8 mouse cellular contexts compared by ENCODE assay signal in the genomic region with DNA sequence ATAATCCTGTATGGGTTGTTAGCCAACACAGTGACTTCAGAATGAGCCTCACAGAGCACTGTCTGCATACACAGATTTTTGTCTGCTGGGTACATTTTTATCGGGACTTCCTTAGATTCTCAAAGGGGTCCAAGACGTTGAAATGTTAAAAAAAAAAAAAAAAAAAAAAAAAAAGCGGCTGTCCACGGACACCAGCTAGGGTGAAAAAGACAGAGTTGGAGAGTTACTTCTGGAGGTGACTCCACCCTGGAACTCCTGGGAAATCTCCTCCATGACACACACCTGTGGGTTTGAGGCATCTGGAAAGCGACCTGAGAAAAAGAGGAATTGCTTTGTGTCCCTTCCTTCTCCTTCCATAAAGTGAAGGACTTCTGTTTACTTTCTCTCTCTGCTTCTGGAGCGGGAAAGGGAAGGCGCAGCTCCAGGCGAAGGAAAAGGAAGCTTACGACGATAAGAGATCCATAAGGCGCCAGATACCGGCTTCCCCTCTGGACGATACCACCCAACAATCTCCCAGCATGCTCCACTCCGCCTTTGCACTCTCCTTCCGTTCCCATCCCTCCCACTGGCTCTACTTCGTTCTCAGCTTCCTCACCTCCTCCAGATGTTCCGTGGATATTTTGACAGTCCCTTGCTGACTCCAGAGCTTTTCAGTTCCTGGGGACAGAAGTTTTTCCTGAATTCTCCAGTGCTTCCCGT. TPM values are rescaled to one million over a fixed set of nuclear protein-coding genes. Genes with fewer than 3 reads are reported as not detected.
DNase-seq lines count a peak whose midpoint lies in the region; ATAC-seq lines count a peak whose summit lies in the region.

No protein-coding gene starts in this region.

- H3K9me3 ChIP-seq in forebrain, embryonic 16.5 days (ENCODE audit: control insufficient read depth, low read length), result no peaks in the 10 kb centered on the region
- H3K9me3 ChIP-seq in forebrain, embryonic 14.5 days (replicated peaks; ENCODE audit: control insufficient read depth, low read length), result no peaks in the 10 kb centered on the region
- H3K9me3 ChIP-seq in heart, embryonic 11.5 days (replicated peaks; ENCODE audit: control insufficient read depth, low read length), result no peaks in the 10 kb centered on the region
- H3K9me3 ChIP-seq in kidney, embryonic 16.5 days (ENCODE audit: low read length), result no peaks in the 10 kb centered on the region

- H3K4me2 ChIP-seq in forebrain, embryonic 16.5 days (ENCODE audit: low read length), result peak overlapping the region; percentile 29
- H3K4me2 ChIP-seq in forebrain, embryonic 14.5 days (ENCODE audit: low read length), result no peak overlapping the region
- H3K4me2 ChIP-seq in heart, embryonic 11.5 days, result peak overlapping the region; percentile 57
- H3K4me2 ChIP-seq in kidney, embryonic 16.5 days (replicated peaks; ENCODE audit: low read depth, low read length), result peak overlapping the region; percentile 47

- ATAC-seq in forebrain, embryonic 16.5 days, result no peak
- no peak for ATAC-seq in forebrain, embryonic 14.5 days
- ATAC-seq in heart, embryonic 11.5 days (replicated peaks; ENCODE audit: insufficient number of reproducible peaks, low FRiP score, low TSS enrichment), result 0 out of 2 replicates have a peak, but pooled peaks have one; percentile 20
- no peak for ATAC-seq in kidney, embryonic 16.5 days (ENCODE audit: low FRiP score, low TSS enrichment)

- no peaks in the 10 kb centered on the region for H3K27me3 ChIP-seq in forebrain, embryonic 16.5 days (replicated peaks; ENCODE audit: control insufficient read depth, insufficient read depth, low read length)
- H3K27me3 ChIP-seq in forebrain, embryonic 14.5 days (replicated peaks; ENCODE audit: control insufficient read depth, insufficient read depth, low read length), result no peaks in the 10 kb centered on the region
- no peaks in the 10 kb centered on the region for H3K27me3 ChIP-seq in heart, embryonic 11.5 days (ENCODE audit: control insufficient read depth, insufficient read depth, low read length)
- no peaks in the 10 kb centered on the region for H3K27me3 ChIP-seq in kidney, embryonic 16.5 days (ENCODE audit: insufficient read depth, low read length)

- H3K4me3 ChIP-seq in forebrain, embryonic 16.5 days (replicated peaks; ENCODE audit: low read length), result no peak overlapping the region
- H3K4me3 ChIP-seq in forebrain, embryonic 14.5 days (ENCODE audit: low read depth, low read length), result no peak overlapping the region
- H3K4me3 ChIP-seq in heart, embryonic 11.5 days (ENCODE audit: low read depth, low read length), result peak overlapping the region; percentile 17; the same call in 1 of the 2 replicates
- peak overlapping the region; percentile 19 for H3K4me3 ChIP-seq in kidney, embryonic 16.5 days (ENCODE audit: low read length)

- H3K36me3 ChIP-seq in forebrain, embryonic 16.5 days (ENCODE audit: control insufficient read depth, insufficient read depth), result no peaks in the 10 kb centered on the region
- H3K36me3 ChIP-seq in forebrain, embryonic 14.5 days (ENCODE audit: control insufficient read depth, insufficient read depth, low read length), result no peaks in the 10 kb centered on the region
- no peaks in the 10 kb centered on the region for H3K36me3 ChIP-seq in heart, embryonic 11.5 days (ENCODE audit: control insufficient read depth, insufficient read depth, low read length)
- no peaks in the 10 kb centered on the region for H3K36me3 ChIP-seq in kidney, embryonic 16.5 days (ENCODE audit: insufficient read depth, low read length)

- H3K9ac ChIP-seq in forebrain, embryonic 16.5 days (replicated peaks; ENCODE audit: low read depth, low read length), result 0 out of 2 replicates have a peak overlapping the region, but pooled peaks have one; percentile 6
- no peak overlapping the region for H3K9ac ChIP-seq in forebrain, embryonic 14.5 days (ENCODE audit: low read length)
- peak overlapping the region; percentile 56 for H3K9ac ChIP-seq in heart, embryonic 11.5 days (ENCODE audit: low read depth, low read length)
- 0 out of 2 replicates have a peak overlapping the region, but pooled peaks have one; percentile 26 for H3K9ac ChIP-seq in kidney, embryonic 16.5 days (replicated peaks; ENCODE audit: low read length)

- no peak overlapping the region for H3K27ac ChIP-seq in forebrain, embryonic 16.5 days (ENCODE audit: low read length)
- no peak overlapping the region for H3K27ac ChIP-seq in forebrain, embryonic 14.5 days (ENCODE audit: low read depth, low read length)
- H3K27ac ChIP-seq in heart, embryonic 11.5 days (ENCODE audit: low read depth, low read length), result peak overlapping the region; percentile 70
- H3K27ac ChIP-seq in kidney, embryonic 16.5 days (ENCODE audit: low read length), result no peak overlapping the region

- 46% methylated on average over 18 of the region's 18 CpGs for WGBS in forebrain, embryonic 16.5 days
- 53% methylated on average over 18 of the region's 18 CpGs for WGBS in forebrain, embryonic 14.5 days
- WGBS in heart, embryonic 11.5 days (ENCODE audit: insufficient replicate concordance), result 29% methylated on average over 18 of the region's 18 CpGs
- 42% methylated on average over 18 of the region's 18 CpGs for WGBS in kidney, embryonic 16.5 days

- H3K4me1 ChIP-seq in forebrain, embryonic 16.5 days (replicated peaks; ENCODE audit: control insufficient read depth, insufficient read depth, low read length), result no peaks in the 10 kb centered on the region
- H3K4me1 ChIP-seq in forebrain, embryonic 14.5 days (ENCODE audit: control insufficient read depth, insufficient read depth, low read length), result no peaks in the 10 kb centered on the region
- 0 out of 2 replicates have a peak, but pooled peaks cover 3% of the 10 kb centered on the region for H3K4me1 ChIP-seq in heart, embryonic 11.5 days (ENCODE audit: control insufficient read depth, insufficient read depth, low read length)
- peaks cover 23% of the 10 kb centered on the region for H3K4me1 ChIP-seq in kidney, embryonic 16.5 days (ENCODE audit: insufficient read depth, low read length)

- DNase-seq in forebrain, embryonic 14.5 days (ENCODE audit: low spot score), result no peak
- DNase-seq in lung, postnatal 14 days, result peak; percentile 48
- DNase-seq in right cerebral cortex, postnatal 4 days, result no peak
- no peak for DNase-seq in cerebellum, postnatal 36 days
- no peak for DNase-seq in Muller cell, postnatal 12 days (ENCODE audit: inconsistent ontology term)

RNA-seq across cellular contexts. Expression of a gene that starts 3.6 kb away (rescaled TPM):
- polyA plus RNA-seq in forebrain, embryonic 16.5 days (2015; fragmentation: Nextera tagmentation; extraction: Ambion mirVana), result not detected in 2 replicates
- 0.05 TPM in 1 of 2 replicates, not detected in the other for polyA plus RNA-seq in forebrain, embryonic 14.5 days (2014; fragmentation: Nextera tagmentation; extraction: Ambion mirVana)
- polyA plus RNA-seq in heart, embryonic 11.5 days (2014; fragmentation: Nextera tagmentation; extraction: Ambion mirVana), result 0.10 TPM in 1 of 2 replicates, not detected in the other
- polyA plus RNA-seq in kidney, embryonic 16.5 days (2015; fragmentation: Nextera tagmentation; extraction: Ambion mirVana), result 0.22 and 0.23 TPM in 2 replicates

RNA-seq across cellular contexts. Expression of a gene that starts 3.7 kb away (rescaled TPM):
- polyA plus RNA-seq in forebrain, embryonic 16.5 days (2015; fragmentation: Nextera tagmentation; extraction: Ambion mirVana), result not detected in 2 replicates
- not detected in 2 replicates for polyA plus RNA-seq in forebrain, embryonic 14.5 days (2014; fragmentation: Nextera tagmentation; extraction: Ambion mirVana)
- polyA plus RNA-seq in heart, embryonic 11.5 days (2014; fragmentation: Nextera tagmentation; extraction: Ambion mirVana), result 0.10 TPM in 1 of 2 replicates, not detected in the other
- 0.42 and 0.72 TPM in 2 replicates for polyA plus RNA-seq in kidney, embryonic 16.5 days (2015; fragmentation: Nextera tagmentation; extraction: Ambion mirVana)

RNA-seq across cellular contexts. Expression of a gene that starts 4.4 kb away (rescaled TPM):
- 0.87 and 0.99 TPM in 2 replicates for polyA plus RNA-seq in forebrain, embryonic 16.5 days (2015; fragmentation: Nextera tagmentation; extraction: Ambion mirVana)
- 0.30 and 0.78 TPM in 2 replicates for polyA plus RNA-seq in forebrain, embryonic 14.5 days (2014; fragmentation: Nextera tagmentation; extraction: Ambion mirVana)
- polyA plus RNA-seq in heart, embryonic 11.5 days (2014; fragmentation: Nextera tagmentation; extraction: Ambion mirVana), result 9.1 and 9.2 TPM in 2 replicates
- polyA plus RNA-seq in kidney, embryonic 16.5 days (2015; fragmentation: Nextera tagmentation; extraction: Ambion mirVana), result 10.7 and 11.9 TPM in 2 replicates

RNA-seq across cellular contexts. Expression of a gene that starts 16.6 kb away (rescaled TPM):
- polyA plus RNA-seq in forebrain, embryonic 16.5 days (2015; fragmentation: Nextera tagmentation; extraction: Ambion mirVana), result 3.4 and 3.5 TPM in 2 replicates
- 4.5 and 5.0 TPM in 2 replicates for polyA plus RNA-seq in forebrain, embryonic 14.5 days (2014; fragmentation: Nextera tagmentation; extraction: Ambion mirVana)
- polyA plus RNA-seq in heart, embryonic 11.5 days (2014; fragmentation: Nextera tagmentation; extraction: Ambion mirVana), result 3.1 and 4.2 TPM in 2 replicates
- polyA plus RNA-seq in kidney, embryonic 16.5 days (2015; fragmentation: Nextera tagmentation; extraction: Ambion mirVana), result 4.0 and 4.1 TPM in 2 replicates

RNA-seq across cellular contexts. Expression of a gene that starts 20.3 kb away (rescaled TPM):
- 0.32 and 0.35 TPM in 2 replicates for polyA plus RNA-seq in forebrain, embryonic 16.5 days (2015; fragmentation: Nextera tagmentation; extraction: Ambion mirVana)
- 0.08 and 0.12 TPM in 2 replicates for polyA plus RNA-seq in forebrain, embryonic 14.5 days (2014; fragmentation: Nextera tagmentation; extraction: Ambion mirVana)
- 0.18 TPM in 1 of 2 replicates, not detected in the other for polyA plus RNA-seq in heart, embryonic 11.5 days (2014; fragmentation: Nextera tagmentation; extraction: Ambion mirVana)
- not detected in 2 replicates for polyA plus RNA-seq in kidney, embryonic 16.5 days (2015; fragmentation: Nextera tagmentation; extraction: Ambion mirVana)

Comparison
In these comparisons a context has a peak if more than half of its experiments do, and no peak if none do; other contexts are left out.
1. H3K4me3 ChIP-seq: peak in heart, embryonic 11.5 days (single experiment) and kidney, embryonic 16.5 days (single experiment); none in forebrain, embryonic 16.5 days (single experiment) and forebrain, embryonic 14.5 days (single experiment).